Mouse (Mus musculus): Measurements from ENCODE around the gene Rabgap1l. TPM values are rescaled to one million over a fixed set of nuclear protein-coding genes. Genes with fewer than 3 reads are reported as not detected.
"Not testable (repeated sequence)": the region's sequence is repeated elsewhere in the genome, so short reads cannot be mapped to it uniquely, and the experiment has no call there.

Rabgap1l gene
- polyA plus RNA-seq, 1 experiment from 2014 or later: 9.8 TPM

DNA sequence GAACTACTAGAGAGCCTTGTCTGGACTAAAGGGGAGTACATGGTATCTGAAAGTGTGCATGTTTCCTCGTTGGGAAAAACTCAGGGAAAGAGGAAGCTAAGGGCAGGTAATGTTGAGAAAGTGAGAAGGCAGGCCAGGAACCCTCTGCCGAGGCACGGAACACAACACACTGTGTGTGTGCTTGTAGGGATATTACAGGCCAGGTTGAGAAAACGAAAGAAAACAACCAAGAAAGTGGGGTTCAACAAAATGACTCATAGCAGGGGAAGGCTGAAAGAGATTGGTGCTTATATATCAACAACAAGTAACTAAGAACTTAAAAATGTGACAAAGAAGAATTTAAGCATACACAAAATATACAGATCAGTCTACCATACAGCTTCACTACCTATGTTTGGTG is 493.0 kb downstream of the Rabgap1l start:
- H3K36me3 ChIP-seq (replicated peaks): no peaks in the 10 kb centered on the region
- WGBS: 81% methylated on average over 4 of the region's 4 CpGs

DNA sequence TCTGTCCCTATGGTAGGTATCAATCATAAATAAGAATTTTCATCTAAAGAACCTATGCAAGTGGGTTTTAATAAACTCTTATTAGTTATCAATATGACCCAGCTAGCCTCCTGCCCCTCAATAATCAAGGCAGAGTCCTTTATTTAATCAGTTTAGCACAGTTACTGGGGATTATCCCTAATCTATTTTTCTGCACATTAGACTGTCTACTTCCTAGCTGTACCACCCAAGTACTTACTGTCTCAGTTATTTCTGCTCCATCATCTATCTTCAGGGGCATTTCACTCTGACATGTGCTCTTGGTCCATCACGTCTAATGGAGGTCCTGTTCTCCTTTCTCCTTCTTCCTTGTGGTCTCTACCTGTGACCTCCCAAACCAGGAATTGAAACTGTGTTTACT is 494.1 kb downstream of the Rabgap1l start:
- H3K4me1 ChIP-seq: peaks cover 4% of the 10 kb centered on the region; the same call in 1 of the 2 replicates
- 87% methylated on average over 1 of the region's 1 CpGs for WGBS
- no peaks in the 10 kb centered on the region for H3K9me3 ChIP-seq
- no peak overlapping the region for H3K4me3 ChIP-seq
- DNase-seq (ENCODE audit: extremely low spot score, low spot score): no peak
- H3K36me3 ChIP-seq (replicated peaks): no peaks in the 10 kb centered on the region
- H3K27ac ChIP-seq: no peak overlapping the region
- no peaks in the 10 kb centered on the region for H3K27me3 ChIP-seq (ENCODE audit: poor library complexity, severe bottlenecking)

More for the DNA sequence above, 493.0 kb downstream of the Rabgap1l start:
- Histone ChIP-seq H3K27me3 (ENCODE audit: poor library complexity, severe bottlenecking) (no peaks in the 10 kb centered on the region), H3K27ac (no peak overlapping the region), H3K4me3 (no peak overlapping the region), H3K4me1 (peaks cover 4% of the 10 kb centered on the region; the same call in 1 of the 2 replicates), H3K9me3 (no peaks in the 10 kb centered on the region)
- no peak for DNase-seq (ENCODE audit: extremely low spot score, low spot score)

DNA sequence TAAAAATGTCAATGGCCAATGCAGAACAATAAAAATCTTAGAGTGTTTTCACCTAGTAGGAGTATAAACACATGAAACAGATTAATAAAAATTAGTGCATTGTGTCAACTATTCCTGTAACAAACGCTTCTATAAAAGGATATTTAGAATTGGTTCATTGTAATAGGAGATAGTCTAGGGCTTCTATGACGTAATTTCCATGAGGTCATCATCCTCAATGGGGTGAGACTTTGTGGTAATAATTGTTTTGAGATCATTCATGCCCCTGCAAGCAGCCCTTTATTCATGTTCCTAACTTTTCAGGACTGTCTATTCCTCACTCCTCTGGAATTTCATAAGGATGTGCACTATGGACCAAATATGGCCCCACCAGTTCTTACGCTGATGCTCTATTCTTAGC is 495.3 kb downstream of the Rabgap1l start:
- no peaks in the 10 kb centered on the region for H3K36me3 ChIP-seq (replicated peaks)
- H3K27ac ChIP-seq: no peak overlapping the region
- no peak overlapping the region for H3K4me3 ChIP-seq
- no peaks in the 10 kb centered on the region for H3K27me3 ChIP-seq (ENCODE audit: poor library complexity, severe bottlenecking)
- peaks cover 4% of the 10 kb centered on the region; the same call in 1 of the 2 replicates for H3K4me1 ChIP-seq
- no peak for DNase-seq (ENCODE audit: extremely low spot score, low spot score)
- 82% methylated on average over 3 of the region's 3 CpGs for WGBS
- no peaks in the 10 kb centered on the region for H3K9me3 ChIP-seq

DNA sequence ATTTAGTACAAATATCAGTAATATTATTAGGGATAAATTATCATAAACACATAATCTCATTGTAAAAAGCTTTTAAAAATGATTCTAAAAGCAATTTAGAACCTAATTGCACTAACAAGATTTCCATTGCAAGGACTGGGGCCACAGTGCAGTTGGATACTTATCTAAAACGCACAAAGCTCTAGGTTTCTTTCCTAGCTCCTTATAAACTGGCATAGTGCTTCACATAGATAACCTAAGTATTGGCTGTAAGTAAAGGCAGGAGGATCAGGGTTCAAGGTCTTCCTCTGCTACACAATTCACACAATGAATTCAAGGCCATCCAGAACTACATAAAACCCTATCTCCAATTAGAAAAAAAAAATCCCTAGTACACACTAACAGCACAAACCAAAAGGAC is 497.7 kb downstream of the Rabgap1l start:
- Histone ChIP-seq H3K4me1 (peaks cover 4% of the 10 kb centered on the region; the same call in 1 of the 2 replicates), H3K27ac (no peak overlapping the region), H3K4me3 (no peak overlapping the region), H3K27me3 (ENCODE audit: poor library complexity, severe bottlenecking) (no peaks in the 10 kb centered on the region), H3K9me3 (no peaks in the 10 kb centered on the region), H3K36me3 (replicated peaks) (no peaks in the 10 kb centered on the region)
- WGBS: 92% methylated on average over 1 of the region's 1 CpGs
- DNase-seq (ENCODE audit: extremely low spot score, low spot score): no peak

DNA sequence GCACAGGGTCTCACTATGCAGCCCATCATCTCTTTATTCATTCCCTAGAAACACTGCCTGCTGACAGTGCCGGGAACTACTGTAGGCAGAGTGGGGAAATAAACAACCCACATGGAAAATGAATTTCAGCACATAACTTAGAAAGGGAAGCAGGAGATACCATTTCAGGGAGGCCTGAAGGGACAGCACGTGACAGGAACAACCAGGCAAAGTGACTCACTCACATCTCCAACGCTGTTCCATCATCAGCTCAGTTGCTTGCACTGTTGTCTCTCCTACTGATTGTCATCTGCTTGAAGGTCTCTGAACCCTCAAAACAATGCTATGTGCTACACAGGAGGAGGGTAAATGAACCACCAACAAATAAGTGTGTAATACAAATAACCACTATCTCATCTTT is 499.5 kb downstream of the Rabgap1l start:
- no peak for DNase-seq (ENCODE audit: extremely low spot score, low spot score)
- H3K4me1 ChIP-seq: peaks cover 4% of the 10 kb centered on the region; the same call in 1 of the 2 replicates
- WGBS: 88% methylated on average over 3 of the region's 3 CpGs

DNA sequence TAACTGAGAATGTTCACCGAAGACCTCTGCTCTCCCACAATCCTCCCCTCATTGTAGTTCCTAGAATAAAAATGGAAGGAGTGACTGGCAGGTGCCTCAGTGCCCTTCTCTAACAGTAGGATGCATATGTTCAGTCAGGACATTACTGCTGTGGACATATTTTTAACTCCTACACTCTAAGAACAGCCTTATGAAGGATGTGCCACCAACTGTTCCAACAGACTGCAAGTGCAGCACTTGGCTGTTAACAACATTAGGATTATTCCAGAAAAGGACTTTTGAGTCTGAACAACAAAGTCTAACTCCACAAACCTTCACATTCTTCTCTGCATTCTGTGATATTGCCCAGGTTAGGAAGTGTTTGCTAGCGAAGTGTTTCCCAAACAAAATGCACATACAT is 501.0 kb downstream of the Rabgap1l start:
- Histone ChIP-seq H3K4me1 (no peaks in the 10 kb centered on the region), H3K27me3 (ENCODE audit: poor library complexity, severe bottlenecking) (no peaks in the 10 kb centered on the region), H3K9me3 (no peaks in the 10 kb centered on the region), H3K36me3 (replicated peaks) (no peaks in the 10 kb centered on the region), H3K4me3 (no peak overlapping the region), H3K27ac (no peak overlapping the region)
- no peak for DNase-seq (ENCODE audit: extremely low spot score, low spot score)
- 87% methylated on average over 2 of the region's 2 CpGs for WGBS

More for the DNA sequence above, 499.5 kb downstream of the Rabgap1l start:
- Histone ChIP-seq H3K36me3 (replicated peaks) (no peaks in the 10 kb centered on the region), H3K27me3 (ENCODE audit: poor library complexity, severe bottlenecking) (no peaks in the 10 kb centered on the region), H3K27ac (no peak overlapping the region), H3K4me3 (no peak overlapping the region), H3K9me3 (no peaks in the 10 kb centered on the region)

DNA sequence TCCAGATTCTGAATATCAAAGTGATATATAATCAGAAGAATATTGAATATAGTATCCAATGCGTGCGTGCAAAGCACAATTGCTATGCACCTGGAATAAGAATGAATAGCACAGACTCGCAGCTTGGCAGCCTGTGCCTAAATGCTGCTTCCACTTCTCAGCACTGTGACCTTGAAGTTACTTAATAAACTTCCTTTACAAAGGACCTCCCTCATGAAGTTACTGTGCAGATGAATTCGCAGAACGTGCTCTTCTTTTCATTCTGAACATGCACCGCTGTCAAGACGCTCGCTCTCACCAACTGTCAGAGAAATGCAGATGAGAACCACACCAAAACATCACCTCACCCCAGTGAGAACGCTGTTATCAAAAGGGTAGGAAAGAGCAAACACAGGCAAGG is 502.8 kb downstream of the Rabgap1l start:
- H3K4me1 ChIP-seq: 0 out of 2 replicates have a peak, but pooled peaks cover 3% of the 10 kb centered on the region
- H3K4me3 ChIP-seq: no peak overlapping the region
- H3K36me3 ChIP-seq (replicated peaks): no peaks in the 10 kb centered on the region
- no peak for DNase-seq (ENCODE audit: extremely low spot score, low spot score)
- 88% methylated on average over 9 of the region's 9 CpGs for WGBS
- no peaks in the 10 kb centered on the region for H3K9me3 ChIP-seq
- no peaks in the 10 kb centered on the region for H3K27me3 ChIP-seq (ENCODE audit: poor library complexity, severe bottlenecking)
- no peak overlapping the region for H3K27ac ChIP-seq

DNA sequence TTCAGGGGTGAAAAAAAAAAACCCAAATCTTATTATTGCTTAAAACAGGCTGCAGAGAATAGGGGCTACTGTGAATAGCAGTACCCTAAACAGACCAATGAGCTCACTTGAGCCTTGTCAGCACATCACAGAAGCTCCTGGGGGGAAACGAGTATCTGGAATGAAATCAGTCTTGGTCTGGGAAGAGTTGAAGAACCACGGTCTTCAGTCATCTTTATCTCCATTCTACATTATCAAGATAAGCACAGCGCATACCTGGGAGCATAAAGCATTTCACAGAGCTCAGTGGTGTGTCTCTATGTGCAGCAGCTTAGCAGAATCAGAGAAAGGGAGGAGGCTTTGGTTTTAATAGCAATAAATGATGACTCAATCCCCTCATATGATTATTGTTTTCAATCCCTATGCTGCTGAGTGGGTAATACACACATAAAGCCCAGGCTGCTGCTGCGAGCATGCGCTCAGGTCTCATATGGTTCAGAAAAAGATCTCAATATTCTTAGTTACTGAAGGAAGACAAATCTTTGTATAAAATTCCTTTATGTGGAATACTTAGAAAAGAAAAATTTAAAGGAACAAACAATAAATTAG is 505.9 kb downstream of the Rabgap1l start:
- Histone ChIP-seq H3K27ac (no peak overlapping the region), H3K36me3 (replicated peaks) (no peaks in the 10 kb centered on the region), H3K9me3 (no peaks in the 10 kb centered on the region), H3K4me3 (no peak overlapping the region), H3K4me1 (0 out of 2 replicates have a peak, but pooled peaks cover 3% of the 10 kb centered on the region), H3K27me3 (ENCODE audit: poor library complexity, severe bottlenecking) (no peaks in the 10 kb centered on the region)
- WGBS: 81% methylated on average over 5 of the region's 5 CpGs
- no peak for DNase-seq (ENCODE audit: extremely low spot score, low spot score)

DNA sequence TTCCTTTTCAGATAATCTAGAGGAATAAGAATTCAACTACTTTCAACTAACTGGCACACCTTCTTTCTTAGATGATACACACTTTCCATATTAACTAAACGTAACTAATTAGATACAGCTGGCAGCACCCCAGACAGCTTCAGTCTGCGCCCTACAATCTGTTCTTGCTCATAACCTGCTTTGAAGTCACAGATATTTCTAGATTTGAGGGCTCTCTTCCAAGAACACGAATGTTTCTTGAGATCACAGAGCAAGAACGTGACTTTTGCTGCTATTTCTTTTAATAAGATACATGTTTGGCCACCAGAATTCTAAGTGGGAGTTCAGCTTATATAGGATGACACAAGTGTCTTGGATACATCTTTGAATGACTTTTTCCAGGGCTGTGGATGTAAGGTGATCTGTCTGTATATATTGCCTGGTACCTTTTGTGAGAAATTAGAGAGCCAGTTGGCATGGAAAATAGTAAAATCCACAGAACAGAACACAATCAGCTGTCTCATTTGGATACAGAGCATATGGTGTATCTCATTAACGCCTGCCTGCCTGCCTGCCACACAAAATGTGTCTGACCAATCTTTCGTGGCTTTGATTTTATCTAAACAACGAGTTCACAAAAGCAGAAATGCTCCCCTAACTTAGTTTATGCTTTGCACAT is 506.5 kb downstream of the Rabgap1l start:
- no peak for DNase-seq (ENCODE audit: extremely low spot score, low spot score)
- 0 out of 2 replicates have a peak overlapping the region, but pooled peaks have one; percentile 11 for H3K27ac ChIP-seq
- H3K9me3 ChIP-seq: no peaks in the 10 kb centered on the region
- H3K4me3 ChIP-seq: no peak overlapping the region
- H3K4me1 ChIP-seq: 0 out of 2 replicates have a peak, but pooled peaks cover 3% of the 10 kb centered on the region
- WGBS: 84% methylated on average over 7 of the region's 7 CpGs
- no peaks in the 10 kb centered on the region for H3K27me3 ChIP-seq (ENCODE audit: poor library complexity, severe bottlenecking)
- H3K36me3 ChIP-seq (replicated peaks): no peaks in the 10 kb centered on the region

DNA sequence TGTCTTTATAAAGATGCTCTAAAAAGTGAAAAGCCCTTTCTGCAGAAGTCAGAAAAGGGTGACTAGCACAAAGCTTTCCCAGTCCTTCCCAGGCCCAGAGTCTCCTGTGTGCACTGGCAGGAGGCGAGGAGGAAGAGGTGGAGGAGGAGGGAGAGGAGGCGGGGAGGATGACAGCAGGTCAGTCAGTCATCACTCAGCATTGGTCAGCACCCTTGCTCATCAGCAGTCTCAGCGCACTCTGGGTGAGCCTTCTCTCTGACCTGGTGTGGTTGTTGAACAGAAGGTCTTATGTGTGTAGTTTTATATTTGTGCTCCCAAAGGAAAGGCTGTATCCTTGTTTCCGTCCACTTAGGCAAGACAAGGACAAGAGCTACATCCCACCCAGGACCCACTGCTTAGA is 508.8 kb downstream of the Rabgap1l start:
- no peaks in the 10 kb centered on the region for H3K27me3 ChIP-seq (ENCODE audit: poor library complexity, severe bottlenecking)
- no peak for DNase-seq (ENCODE audit: extremely low spot score, low spot score)
- no peak overlapping the region for H3K27ac ChIP-seq
- H3K36me3 ChIP-seq (replicated peaks): no peaks in the 10 kb centered on the region
- 65% methylated on average over 4 of the region's 4 CpGs for WGBS
- H3K4me1 ChIP-seq: 0 out of 2 replicates have a peak, but pooled peaks cover 3% of the 10 kb centered on the region
- no peak overlapping the region for H3K4me3 ChIP-seq
- H3K9me3 ChIP-seq: no peaks in the 10 kb centered on the region

DNA sequence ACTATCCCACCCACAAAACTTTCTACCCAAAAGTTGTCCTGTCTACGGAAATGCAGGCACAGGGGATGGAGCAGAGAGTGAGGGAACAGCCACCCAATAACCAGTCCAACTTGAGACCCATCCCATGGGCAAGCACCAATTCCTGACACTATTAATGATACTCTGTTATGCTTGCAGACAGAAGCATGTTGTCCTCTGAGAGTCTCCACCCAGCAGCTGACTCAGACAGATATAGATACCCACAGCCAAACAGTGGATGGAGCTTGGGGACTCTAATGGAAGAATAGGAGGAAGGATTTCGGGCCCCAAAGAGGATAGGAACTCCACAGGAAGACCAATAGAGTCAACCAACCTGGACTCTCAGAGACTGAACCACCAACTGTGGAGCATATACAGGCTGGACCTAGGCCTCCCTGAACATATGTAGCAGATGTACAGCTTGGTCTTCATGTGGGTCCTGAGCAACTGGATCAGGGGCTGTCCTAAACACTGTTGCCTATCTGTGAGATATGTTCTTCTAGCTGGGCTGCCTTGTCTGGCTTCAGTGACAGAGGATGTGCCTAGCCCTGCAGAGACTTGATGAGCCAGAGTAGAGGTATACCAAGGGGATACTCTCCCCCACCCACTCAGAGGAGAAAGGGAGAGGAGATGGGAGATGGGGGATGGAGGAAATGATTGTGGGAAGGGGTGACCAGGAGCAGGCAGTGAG is 510.7 kb downstream of the Rabgap1l start:
- H3K9me3 ChIP-seq; H3K4me3 ChIP-seq; H3K4me1 ChIP-seq; DNase-seq (ENCODE audit: extremely low spot score, low spot score); H3K36me3 ChIP-seq (replicated peaks); H3K27me3 ChIP-seq (ENCODE audit: poor library complexity, severe bottlenecking); H3K27ac ChIP-seq: not testable (repeated sequence)
- 91% methylated on average over 2 of the region's 2 CpGs for WGBS

DNA sequence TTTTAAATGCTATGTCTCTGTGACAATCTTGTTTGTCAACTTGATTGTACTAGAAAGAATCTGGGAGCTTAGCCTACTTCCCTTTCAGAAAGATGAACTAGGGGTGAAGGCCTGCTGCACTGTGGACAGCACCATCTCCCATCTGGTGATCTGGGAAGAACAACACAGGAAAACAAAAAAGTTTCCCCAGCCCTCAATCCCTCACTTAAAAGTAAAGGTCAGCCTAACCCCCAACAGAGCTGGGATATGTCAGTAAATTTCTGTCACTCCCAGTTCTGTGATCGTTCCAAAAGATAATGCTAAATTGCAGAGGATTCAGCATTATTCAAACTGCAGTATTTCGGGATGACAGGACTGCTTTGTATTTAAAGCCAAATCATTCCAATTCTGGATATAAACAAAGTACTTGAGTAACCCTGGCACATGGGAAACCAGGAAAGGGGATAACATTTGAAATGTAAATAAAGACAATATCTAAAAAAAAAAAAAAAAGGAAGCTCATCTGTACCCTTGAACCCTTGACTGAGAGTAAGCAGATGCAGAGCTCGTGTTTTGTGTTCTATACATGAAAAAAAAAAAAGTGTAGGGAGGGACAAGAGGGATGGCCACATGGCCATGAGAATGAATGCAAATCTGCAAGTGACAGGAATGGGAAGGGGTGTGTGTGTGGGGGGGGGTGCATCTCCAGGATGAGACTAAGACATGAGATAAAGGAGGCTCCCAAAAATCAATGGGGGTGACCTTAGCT is 511.5 kb downstream of the Rabgap1l start:
- 0 out of 2 replicates have a peak, but pooled peaks cover under 1% of the 10 kb centered on the region for H3K4me1 ChIP-seq
- DNase-seq (ENCODE audit: extremely low spot score, low spot score): no peak
- H3K36me3 ChIP-seq (replicated peaks): no peaks in the 10 kb centered on the region
- no peak overlapping the region for H3K4me3 ChIP-seq
- H3K27me3 ChIP-seq (ENCODE audit: poor library complexity, severe bottlenecking): no peaks in the 10 kb centered on the region
- WGBS: 78% methylated on average over 3 of the region's 3 CpGs
- H3K9me3 ChIP-seq: no peaks in the 10 kb centered on the region
- no peak overlapping the region for H3K27ac ChIP-seq

All from forebrain, embryonic 10.5 days (tissue).